In the genomic region with DNA sequence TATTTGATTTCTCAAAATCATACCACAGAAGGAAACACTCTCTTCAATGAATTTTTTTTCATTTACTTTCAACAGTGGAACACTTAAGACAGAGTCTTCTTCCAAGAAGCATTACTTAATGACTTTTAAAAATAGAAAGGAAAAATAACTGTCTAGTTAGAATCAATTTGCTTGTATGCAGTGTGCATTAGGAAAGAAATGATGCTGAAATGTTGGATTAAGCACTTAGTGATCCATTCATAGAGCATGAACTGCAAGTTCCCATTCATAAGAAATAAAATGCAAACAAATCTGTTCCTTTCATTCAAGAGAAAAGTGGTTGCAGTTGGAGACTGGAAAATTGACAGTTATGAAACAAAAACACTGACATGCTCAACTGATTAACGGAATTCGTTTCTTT, we compare ENCODE assay signal across 19 mouse cellular contexts.
"Had no signal": no experiment of that assay in that cellular context is flagged by ENCODE, and none has a peak within 500 bp of the region (broad histone marks: within the 10 kb centered on the region; RNA-seq: fewer than 3 reads in every experiment).

No protein-coding gene starts in this region.

- H3K27ac ChIP-seq: midbrain, embryonic 10.5 days; midbrain, embryonic 12.5 days; neural tube, embryonic 13.5 days; neural tube, embryonic 15.5 days had no signal

- H3K9me3 ChIP-seq: midbrain, embryonic 10.5 days; midbrain, embryonic 12.5 days; neural tube, embryonic 13.5 days; neural tube, embryonic 15.5 days had no signal

- H3K4me3 ChIP-seq: midbrain, embryonic 10.5 days; midbrain, embryonic 12.5 days; myocyte; neural tube, embryonic 13.5 days; neural tube, embryonic 15.5 days had no signal

- H3K27me3 ChIP-seq: midbrain, embryonic 12.5 days; neural tube, embryonic 13.5 days; neural tube, embryonic 15.5 days had no signal

- H3K36me3 ChIP-seq: midbrain, embryonic 10.5 days; midbrain, embryonic 12.5 days; neural tube, embryonic 13.5 days; neural tube, embryonic 15.5 days had no signal

- H3K9ac ChIP-seq: lung, embryonic 14.5 days; midbrain, embryonic 12.5 days; neural tube, embryonic 13.5 days; neural tube, embryonic 15.5 days had no signal

- H3K4me1 ChIP-seq: midbrain, embryonic 10.5 days; midbrain, embryonic 12.5 days; neural tube, embryonic 13.5 days; neural tube, embryonic 15.5 days had no signal

- DNase-seq: lung, adult 18-20 months; lung, embryonic 14.5 days; lung, postnatal 10 days; lung, postnatal 4 days; midbrain, embryonic 14.5 days; retina, postnatal 1 day; right cerebral cortex, adult 18-20 months; right cerebral cortex, postnatal 25 days; right cerebral cortex, postnatal 4 days; spleen, adult 18-20 months; thymus, adult 18-20 months; thymus, postnatal 25 days; thymus, postnatal 4 days had no signal

- H3K4me2 ChIP-seq: lung, embryonic 14.5 days; midbrain, embryonic 12.5 days; neural tube, embryonic 13.5 days; neural tube, embryonic 15.5 days had no signal

- ATAC-seq: midbrain, embryonic 16.5 days had no signal
